Mouse (Mus musculus) lung, embryonic 16.5 days (tissue): ENCODE results near the gene Lix1l. TPM values are rescaled to one million over a fixed set of nuclear protein-coding genes. Genes with fewer than 3 reads are reported as not detected.

Source experiments
- ATAC-seq: fragments of 200-750 bp; cut with Nextera tagmentation; 2 replicates; pipeline ENCODE4 v1.8.0; 2017; ENCODE audit warnings: low read depth, mild to moderate bottlenecking, moderate library complexity
- H3K27ac ChIP-seq: fragments of 300-500 bp; sonication (generic); 2 replicates; pipeline ENCODE4 v1.5.1; 2014; ENCODE audit warnings: mild to moderate bottlenecking, control low read depth, low read length
- H3K27me3 ChIP-seq: fragments of 300-500 bp; sonication (generic); 2 replicates; pipeline ENCODE4 v1.6.1; 2014; ENCODE audit warnings: low read depth, low read length, mixed read lengths; ENCODE audit not compliant: control insufficient read depth, insufficient read depth
- H3K36me3 ChIP-seq: fragments of 300-500 bp; sonication (generic); 2 replicates; pipeline ENCODE4 v1.6.1; 2014; ENCODE audit warnings: low read length; ENCODE audit not compliant: control insufficient read depth, insufficient read depth
- H3K4me1 ChIP-seq: fragments of 300-500 bp; sonication (generic); replicated peaks from 2 replicates; pipeline ENCODE4 v1.6.1; 2014; ENCODE audit warnings: low read length, mixed read lengths; ENCODE audit not compliant: control insufficient read depth, insufficient read depth
- H3K4me2 ChIP-seq: fragments of 300-500 bp; sonication (generic); 2 replicates; pipeline ENCODE4 v1.6.1; 2014; ENCODE audit warnings: low read depth, low read length, control low read depth
- H3K4me3 ChIP-seq: fragments of 300-500 bp; sonication (generic); 2 replicates; pipeline ENCODE4 v1.5.1; 2014; ENCODE audit warnings: mild to moderate bottlenecking, low read length, control low read depth
- H3K9ac ChIP-seq: fragments of 300-500 bp; sonication (generic); 2 replicates; pipeline ENCODE4 v1.6.1; 2014; ENCODE audit warnings: low read length, control low read depth
- H3K9me3 ChIP-seq: fragments of 300-500 bp; sonication (generic); 2 replicates; pipeline ENCODE4 v1.6.1; 2016; ENCODE audit warnings: low read length; ENCODE audit not compliant: control insufficient read depth
- WGBS: fragments of 180-500 bp; shearing (Covaris S2); extraction: QIAGEN DNeasy Blood & Tissue Kit; methylation state at CpG from one replicate; pipeline ENCODE4 v1.1.7; 2014; 5-methylcytosine and 5-hydroxymethylcytosine counted together
- polyA plus RNA-seq: library from polyadenylated mRNA; unstranded; fragments of >200 nt; fragmentation: Nextera tagmentation; extraction: Ambion mirVana; gene quantifications from 2 replicates; pipeline ENCODE4 v1.2.1, GENCODE M21; 2015

Gene Lix1l
- polyA plus RNA-seq, 1 experiment from 2014 or later, result 8.2 TPM

DNA sequence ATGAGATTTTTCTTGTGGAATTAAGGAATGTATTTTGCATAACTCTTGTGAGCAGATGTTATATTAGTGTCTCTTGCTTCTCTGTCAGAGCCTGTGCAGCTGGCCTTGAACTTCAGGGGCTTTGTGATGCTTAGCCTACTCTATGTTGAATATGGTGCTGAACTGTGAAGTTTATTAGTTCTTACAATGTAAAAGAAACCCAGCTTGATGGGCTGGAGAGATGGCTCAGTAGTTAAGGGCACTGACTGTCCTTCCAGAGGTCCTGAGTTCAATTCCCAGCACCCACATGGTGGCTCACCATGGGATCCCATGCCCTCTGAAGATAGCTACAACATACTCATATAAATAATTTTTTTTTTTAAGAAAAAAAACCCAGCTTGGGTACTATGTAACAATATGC is 31.1 kb downstream of the Lix1l start:
- H3K9me3 ChIP-seq, result no peaks in the 10 kb centered on the region
- peaks cover 14% of the 10 kb centered on the region for H3K36me3 ChIP-seq
- no peak overlapping the region for H3K9ac ChIP-seq
- H3K4me3 ChIP-seq, result no peak overlapping the region
- no peak overlapping the region for H3K4me2 ChIP-seq
- ATAC-seq, result no peak
- peaks cover 23% of the 10 kb centered on the region for H3K4me1 ChIP-seq
- no peaks in the 10 kb centered on the region for H3K27me3 ChIP-seq
- no peak overlapping the region for H3K27ac ChIP-seq

DNA sequence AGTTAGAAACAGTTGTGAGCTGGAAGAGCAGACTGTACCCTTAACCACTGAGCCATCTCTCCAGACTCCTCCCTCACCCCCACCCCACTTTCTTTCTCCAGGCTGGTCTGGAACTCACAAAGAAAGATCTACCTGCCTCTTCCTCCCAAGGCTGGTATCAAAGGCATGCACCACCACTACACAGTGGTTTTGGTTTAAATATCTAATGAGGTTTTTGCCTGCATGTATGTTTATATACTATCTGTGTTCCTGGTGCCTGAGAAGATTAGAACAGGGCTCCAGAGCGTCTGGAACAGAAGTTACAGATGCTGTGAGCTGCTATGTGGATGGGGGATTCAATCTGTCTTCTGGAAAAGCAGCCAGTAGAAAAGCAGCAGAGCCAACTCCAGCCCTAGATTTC is 33.1 kb downstream of the Lix1l start:
- peaks cover 22% of the 10 kb centered on the region for H3K4me1 ChIP-seq
- H3K36me3 ChIP-seq, result peaks cover 20% of the 10 kb centered on the region
- no peak overlapping the region for H3K4me2 ChIP-seq
- WGBS, result 61% methylated on average over 1 of the region's 1 CpGs
- H3K27me3 ChIP-seq, result no peaks in the 10 kb centered on the region
- no peak overlapping the region for H3K4me3 ChIP-seq
- H3K9me3 ChIP-seq, result no peaks in the 10 kb centered on the region
- no peak for ATAC-seq
- H3K9ac ChIP-seq, result no peak overlapping the region
- no peak overlapping the region for H3K27ac ChIP-seq

- H3K9ac ChIP-seq, result peak within 1 kb of the TSS; percentile 91
- peak; percentile 96 for ATAC-seq
- H3K4me1 ChIP-seq, result peaks cover 19% of the 10 kb centered on the region
- H3K9me3 ChIP-seq, result no peaks in the 10 kb centered on the region
- peak within 1 kb of the TSS; percentile 62 for H3K4me2 ChIP-seq
- peak within 1 kb of the TSS; percentile 87 for H3K27ac ChIP-seq
- WGBS, result 2% methylated on average over 60 of the region's 60 CpGs
- peaks cover 26% of the 10 kb centered on the region for H3K36me3 ChIP-seq
- peak within 1 kb of the TSS; percentile 79 for H3K4me3 ChIP-seq
- H3K27me3 ChIP-seq, result no peaks in the 10 kb centered on the region
Measured at GRCm38 (mm10) chr3:96634928-96635879, 34.3 kb downstream of the Lix1l start, which contains the start of the genes Pex11b and Gm42957. TSS of gene Pex11b (plus strand) at chr3:96635376. TSS of gene Gm42957 (plus strand) at chr3:96635474.

GRCm38 (mm10) chr3:96635906-96636305 is 35.0 kb downstream of the Lix1l start:
- no peak; the same call in 1 of the 2 replicates for ATAC-seq
- H3K4me1 ChIP-seq, result peaks cover 15% of the 10 kb centered on the region
- H3K27ac ChIP-seq, result peak overlapping the region; percentile 87
- no peaks in the 10 kb centered on the region for H3K27me3 ChIP-seq
- peak overlapping the region; percentile 79 for H3K4me3 ChIP-seq
- WGBS, result 8% methylated on average over 15 of the region's 15 CpGs
- no peaks in the 10 kb centered on the region for H3K9me3 ChIP-seq
- H3K9ac ChIP-seq, result peak overlapping the region; percentile 91
- peaks cover 31% of the 10 kb centered on the region for H3K36me3 ChIP-seq
- peak overlapping the region; percentile 62 for H3K4me2 ChIP-seq

GRCm38 (mm10) chr3:96636448-96636847 is 35.5 kb downstream of the Lix1l start:
- no peaks in the 10 kb centered on the region for H3K9me3 ChIP-seq
- WGBS, result 55% methylated on average over 11 of the region's 11 CpGs
- peak overlapping the region; percentile 62 for H3K4me2 ChIP-seq
- peak overlapping the region; percentile 79 for H3K4me3 ChIP-seq
- no peak overlapping the region for H3K27ac ChIP-seq
- peaks cover 15% of the 10 kb centered on the region for H3K4me1 ChIP-seq
- H3K9ac ChIP-seq, result peak overlapping the region; percentile 91
- H3K27me3 ChIP-seq, result no peaks in the 10 kb centered on the region
- peaks cover 31% of the 10 kb centered on the region for H3K36me3 ChIP-seq
- ATAC-seq, result no peak

DNA sequence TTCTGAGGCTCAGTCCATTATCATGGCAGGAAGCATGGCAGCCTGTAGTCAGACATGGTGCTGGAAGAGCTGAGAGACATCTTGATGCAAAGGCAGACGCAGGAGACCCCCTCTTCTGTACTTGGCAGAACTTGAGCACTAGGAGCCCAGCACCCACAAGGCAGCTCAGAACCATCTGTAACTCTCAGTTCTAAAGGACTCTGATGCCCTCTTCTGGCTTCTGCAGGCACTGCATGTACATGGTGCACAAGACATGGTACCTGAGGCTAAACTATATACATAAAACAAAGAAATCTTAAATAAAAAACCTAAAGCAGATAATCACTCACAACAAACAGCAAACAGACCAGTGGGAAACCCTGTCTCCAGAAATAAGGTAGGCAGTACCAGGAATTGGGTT is 38.3 kb downstream of the Lix1l start:
- no peak overlapping the region for H3K9ac ChIP-seq
- no peaks in the 10 kb centered on the region for H3K27me3 ChIP-seq
- WGBS, result 81% methylated on average over 1 of the region's 1 CpGs
- peaks cover 15% of the 10 kb centered on the region for H3K4me1 ChIP-seq
- peaks cover 24% of the 10 kb centered on the region for H3K36me3 ChIP-seq
- H3K27ac ChIP-seq, result no peak overlapping the region
- no peak overlapping the region for H3K4me2 ChIP-seq
- no peak overlapping the region for H3K4me3 ChIP-seq
- no peak for ATAC-seq
- H3K9me3 ChIP-seq, result no peaks in the 10 kb centered on the region

GRCm38 (mm10) chr3:96645018-96645649 is 44.2 kb downstream of the Lix1l start, which contains the start of gene Itga10:
TSS of gene Itga10 (plus strand) at chr3:96645584.
- no peaks in the 10 kb centered on the region for H3K4me1 ChIP-seq
- H3K27ac ChIP-seq, result no peak within 1 kb of the TSS
- H3K4me2 ChIP-seq, result no peak within 1 kb of the TSS
- H3K36me3 ChIP-seq, result peaks cover 15% of the 10 kb centered on the region; the same call in 1 of the 2 replicates
- WGBS, result 58% methylated on average over 7 of the region's 7 CpGs
- no peaks in the 10 kb centered on the region for H3K27me3 ChIP-seq
- no peak within 1 kb of the TSS for H3K9ac ChIP-seq
- H3K9me3 ChIP-seq, result no peaks in the 10 kb centered on the region
- no peak within 1 kb of the TSS for H3K4me3 ChIP-seq
- ATAC-seq, result peak; percentile 79

DNA sequence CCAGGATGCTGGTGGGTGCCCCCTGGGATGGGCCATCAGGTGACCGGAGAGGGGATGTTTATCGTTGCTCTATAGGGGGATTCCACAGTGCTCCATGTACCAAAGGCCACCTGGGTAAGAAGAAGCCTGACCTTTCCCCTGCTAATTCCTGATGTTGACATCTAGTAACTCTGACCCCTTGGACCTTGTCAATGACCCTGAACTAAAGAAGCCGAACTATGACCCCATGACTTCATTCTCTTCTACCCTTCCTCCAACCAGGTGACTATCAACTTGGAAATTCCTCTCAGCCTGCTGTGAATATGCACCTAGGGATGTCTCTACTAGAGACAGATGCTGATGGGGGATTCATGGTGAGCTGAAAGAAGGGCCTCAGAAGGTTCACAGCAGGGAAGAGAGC is 46.4 kb downstream of the Lix1l start:
- Histone ChIP-seq H3K9me3 (no peaks in the 10 kb centered on the region), H3K36me3 (peaks cover 9% of the 10 kb centered on the region; the same call in 1 of the 2 replicates), H3K4me1 (no peaks in the 10 kb centered on the region), H3K9ac (no peak overlapping the region), H3K4me3 (no peak overlapping the region), H3K27ac (no peak overlapping the region), H3K4me2 (no peak overlapping the region), H3K27me3 (no peaks in the 10 kb centered on the region)
- 74% methylated on average over 3 of the region's 3 CpGs for WGBS
- no peak for ATAC-seq

DNA sequence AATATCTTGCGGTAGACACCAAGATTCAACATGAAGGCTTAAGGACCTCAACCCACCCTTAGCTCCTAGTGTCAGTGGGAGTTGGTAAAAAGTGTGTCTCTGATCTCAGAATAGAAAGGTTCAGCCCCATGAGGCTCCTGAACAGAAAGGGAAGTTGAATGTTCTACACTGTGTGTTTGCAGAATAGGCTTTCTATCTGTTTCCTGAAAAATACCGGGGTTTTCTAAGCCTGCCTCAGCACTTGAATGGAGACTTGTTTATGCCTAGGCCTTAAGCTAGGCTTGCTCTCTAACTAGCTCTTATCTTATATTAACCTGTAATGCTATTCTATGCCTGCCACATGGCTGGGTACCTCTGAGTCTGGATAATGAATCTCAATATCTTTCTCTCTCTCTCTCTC is 60.0 kb downstream of the Lix1l start:
- Histone ChIP-seq H3K4me3 (no peak overlapping the region), H3K4me2 (no peak overlapping the region), H3K27me3 (no peaks in the 10 kb centered on the region), H3K36me3 (no peaks in the 10 kb centered on the region), H3K9me3 (no peaks in the 10 kb centered on the region), H3K4me1 (peaks cover 8% of the 10 kb centered on the region), H3K27ac (no peak overlapping the region), H3K9ac (no peak overlapping the region)
- no peak for ATAC-seq
- WGBS, result 86% methylated on average over 2 of the region's 2 CpGs
